Mouse (Mus musculus) limb, embryonic 15.5 days (tissue): ENCODE data around the gene Lztr1. TPM values are rescaled to one million over a fixed set of nuclear protein-coding genes. Genes with fewer than 3 reads are reported as not detected.
A peak's percentile ranks its signal among the peaks of the same experiment; 100 is the strongest.

ENCODE experiments used
- ATAC-seq: fragments of 200-750 bp; cut with Nextera tagmentation; 2 replicates; pipeline ENCODE4 v1.8.0; 2017; ENCODE audit warnings: low read depth, moderate TSS enrichment; ENCODE audit not compliant: insufficient number of reproducible peaks, low FRiP score, low TSS enrichment
- H3K27ac ChIP-seq: fragments of 300-500 bp; sonication (generic); 2 replicates; pipeline ENCODE4 v1.5.1; 2015; ENCODE audit warnings: moderate library complexity, mild to moderate bottlenecking, inconsistent platforms
- H3K27me3 ChIP-seq: fragments of 300-500 bp; sonication (generic); 2 replicates; pipeline ENCODE4 v1.6.1; 2015; ENCODE audit warnings: inconsistent platforms
- H3K36me3 ChIP-seq: fragments of 300-500 bp; sonication (generic); 2 replicates; pipeline ENCODE4 v1.6.1; 2015; ENCODE audit warnings: inconsistent platforms
- H3K4me1 ChIP-seq: fragments of 300-500 bp; sonication (generic); 2 replicates; pipeline ENCODE4 v1.6.1; 2015; ENCODE audit warnings: inconsistent platforms
- H3K4me2 ChIP-seq: fragments of 300-500 bp; sonication (generic); 2 replicates; pipeline ENCODE4 v1.6.1; 2015; ENCODE audit warnings: mild to moderate bottlenecking, inconsistent platforms
- H3K4me3 ChIP-seq: fragments of 300-500 bp; sonication (generic); 2 replicates; pipeline ENCODE4 v1.5.1; 2015; ENCODE audit warnings: mild to moderate bottlenecking, inconsistent platforms
- H3K9ac ChIP-seq: fragments of 300-500 bp; sonication (generic); 2 replicates; pipeline ENCODE4 v1.6.1; 2015; ENCODE audit warnings: inconsistent platforms
- H3K9me3 ChIP-seq: fragments of 300-500 bp; sonication (generic); 2 replicates; pipeline ENCODE4 v1.6.1; 2016; ENCODE audit warnings: inconsistent platforms
- WGBS: fragments of 180-500 bp; shearing (Covaris S2); methylation state at CpG from one replicate; pipeline ENCODE4 v1.1.7; 2015; 5-methylcytosine and 5-hydroxymethylcytosine counted together
- polyA plus RNA-seq: library from polyadenylated mRNA; unstranded; fragments of >200 nt; fragmentation: Nextera tagmentation; extraction: Ambion mirVana; gene quantifications from 2 replicates; pipeline ENCODE4 v1.2.1, GENCODE M21; 2015

Gene Lztr1
- polyA plus RNA-seq = 84.2 and 97.8 TPM in 2 replicates

DNA sequence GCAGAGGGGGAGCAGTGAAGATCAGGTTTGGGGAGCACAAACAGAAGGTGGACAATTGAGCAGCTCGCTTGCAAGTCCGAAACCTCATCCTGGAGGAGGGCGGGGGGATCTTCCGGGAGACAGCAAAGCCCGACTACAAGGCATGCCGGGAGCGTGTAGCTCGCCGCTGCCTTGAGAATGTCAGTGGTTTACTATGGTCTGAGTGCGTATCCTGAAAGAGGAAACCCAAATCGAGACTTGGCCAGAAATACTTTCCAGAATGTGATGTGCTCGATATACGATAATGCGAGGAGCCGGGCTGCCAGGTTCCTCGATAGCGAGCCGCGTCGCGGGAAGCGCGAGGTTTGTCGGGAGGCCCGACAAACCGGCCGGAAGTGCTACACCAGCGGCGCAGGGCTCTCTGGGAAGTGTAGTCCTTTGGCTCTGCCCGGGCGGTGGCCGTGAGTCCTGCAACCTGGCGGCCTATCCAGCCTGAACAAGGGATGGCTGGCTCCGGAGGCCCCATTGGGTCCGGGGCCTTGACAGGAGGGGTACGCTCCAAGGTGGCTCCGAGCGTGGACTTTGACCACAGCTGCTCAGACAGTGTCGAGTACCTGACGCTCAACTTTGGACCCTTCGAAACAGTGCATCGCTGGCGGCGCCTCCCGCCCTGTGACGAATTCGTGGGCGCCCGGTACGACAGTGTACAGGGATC is at the start of gene Lztr1:
TSS of gene Lztr1 (plus strand) at position 143 of the 694 bp plus-strand sequence.
- WGBS = under 1% methylated on average over 50 of the region's 50 CpGs
- peak; percentile 93 for ATAC-seq
- H3K9me3 ChIP-seq = no peaks in the 10 kb centered on the region
- peak within 1 kb of the TSS; percentile 72 for H3K4me2 ChIP-seq
- peak within 1 kb of the TSS; percentile 64 for H3K9ac ChIP-seq
- H3K27ac ChIP-seq = peak within 1 kb of the TSS; percentile 92
- H3K27me3 ChIP-seq = no peaks in the 10 kb centered on the region
- peaks cover 31% of the 10 kb centered on the region for H3K36me3 ChIP-seq
- peak within 1 kb of the TSS; percentile 67 for H3K4me3 ChIP-seq
- H3K4me1 ChIP-seq = peaks cover 13% of the 10 kb centered on the region

DNA sequence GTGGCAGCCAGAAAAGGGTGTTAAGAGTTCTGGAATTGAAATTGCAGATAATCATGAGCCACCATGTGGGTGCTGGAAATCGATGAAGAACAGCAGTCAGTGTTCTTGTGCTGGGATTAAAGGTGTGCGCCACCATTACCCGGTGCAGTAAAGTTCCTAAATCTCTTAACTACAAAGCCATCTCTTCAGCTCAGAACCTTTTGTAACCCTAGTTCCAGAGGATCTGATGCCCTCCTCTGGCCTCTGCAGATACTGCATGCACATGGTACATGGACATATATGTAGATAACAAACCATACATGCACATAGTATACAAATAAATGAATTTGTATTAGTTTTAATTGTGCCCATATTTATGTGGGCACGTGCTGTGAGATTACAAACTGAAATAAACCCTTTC is 48.2 kb upstream of the Lztr1 start:
- ATAC-seq = no peak
- Histone ChIP-seq H3K27me3 (no peaks in the 10 kb centered on the region), H3K4me1 (peaks cover 12% of the 10 kb centered on the region; the same call in 1 of the 2 replicates), H3K9me3 (no peaks in the 10 kb centered on the region), H3K4me3 (no peak overlapping the region), H3K27ac (no peak overlapping the region), H3K36me3 (peaks cover 32% of the 10 kb centered on the region), H3K9ac (no peak overlapping the region), H3K4me2 (no peak overlapping the region)
- 87% methylated on average over 4 of the region's 4 CpGs for WGBS

DNA sequence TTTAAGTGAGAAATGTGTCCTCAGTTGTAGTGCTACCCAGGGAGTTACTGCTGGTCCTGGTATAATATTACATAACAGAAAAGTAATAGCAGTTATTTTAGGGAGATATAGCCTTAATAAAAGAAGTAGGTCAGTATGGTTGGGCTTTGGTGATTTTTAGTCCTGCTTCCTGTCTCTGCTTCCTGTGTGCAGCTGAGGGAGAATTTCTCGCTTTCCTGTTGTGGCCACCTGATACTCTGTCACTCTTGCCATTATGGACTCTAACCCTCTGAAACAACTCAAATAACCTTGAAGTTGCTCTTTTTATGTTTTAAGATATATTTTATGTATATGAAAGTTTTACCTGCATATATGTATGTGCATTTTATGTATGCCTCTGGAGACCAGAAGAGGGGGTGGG is 46.9 kb upstream of the Lztr1 start:
- H3K9ac ChIP-seq = no peak overlapping the region
- H3K27me3 ChIP-seq = no peaks in the 10 kb centered on the region
- no peaks in the 10 kb centered on the region for H3K9me3 ChIP-seq
- H3K4me1 ChIP-seq = peaks cover 5% of the 10 kb centered on the region; the same call in 1 of the 2 replicates
- H3K27ac ChIP-seq = no peak overlapping the region
- H3K4me3 ChIP-seq = no peak overlapping the region
- no peak for ATAC-seq
- H3K4me2 ChIP-seq = no peak overlapping the region
- WGBS = 83% methylated on average over 1 of the region's 1 CpGs
- peaks cover 24% of the 10 kb centered on the region for H3K36me3 ChIP-seq

DNA sequence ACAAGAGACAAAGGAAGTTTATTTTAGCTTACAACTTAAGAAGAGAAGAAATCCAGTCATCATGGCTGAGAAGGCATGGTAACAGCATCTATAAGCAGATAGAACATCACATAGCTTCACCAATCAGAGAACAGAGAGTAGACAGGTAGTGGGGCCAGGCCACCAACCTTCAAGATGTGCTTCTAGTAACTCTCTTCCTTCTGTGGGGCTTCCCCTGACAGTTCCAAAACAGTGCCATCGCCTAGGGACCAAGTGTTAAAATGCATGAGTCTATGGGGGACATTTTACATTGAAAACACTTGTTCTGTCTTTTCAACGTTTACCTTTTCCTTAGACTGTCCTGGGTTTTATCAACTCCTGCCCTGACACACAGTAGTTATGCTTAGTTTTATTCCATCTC is 45.3 kb upstream of the Lztr1 start:
- H3K36me3 ChIP-seq = peaks cover 17% of the 10 kb centered on the region
- ATAC-seq = no peak
- WGBS = 83% methylated on average over 2 of the region's 2 CpGs

DNA sequence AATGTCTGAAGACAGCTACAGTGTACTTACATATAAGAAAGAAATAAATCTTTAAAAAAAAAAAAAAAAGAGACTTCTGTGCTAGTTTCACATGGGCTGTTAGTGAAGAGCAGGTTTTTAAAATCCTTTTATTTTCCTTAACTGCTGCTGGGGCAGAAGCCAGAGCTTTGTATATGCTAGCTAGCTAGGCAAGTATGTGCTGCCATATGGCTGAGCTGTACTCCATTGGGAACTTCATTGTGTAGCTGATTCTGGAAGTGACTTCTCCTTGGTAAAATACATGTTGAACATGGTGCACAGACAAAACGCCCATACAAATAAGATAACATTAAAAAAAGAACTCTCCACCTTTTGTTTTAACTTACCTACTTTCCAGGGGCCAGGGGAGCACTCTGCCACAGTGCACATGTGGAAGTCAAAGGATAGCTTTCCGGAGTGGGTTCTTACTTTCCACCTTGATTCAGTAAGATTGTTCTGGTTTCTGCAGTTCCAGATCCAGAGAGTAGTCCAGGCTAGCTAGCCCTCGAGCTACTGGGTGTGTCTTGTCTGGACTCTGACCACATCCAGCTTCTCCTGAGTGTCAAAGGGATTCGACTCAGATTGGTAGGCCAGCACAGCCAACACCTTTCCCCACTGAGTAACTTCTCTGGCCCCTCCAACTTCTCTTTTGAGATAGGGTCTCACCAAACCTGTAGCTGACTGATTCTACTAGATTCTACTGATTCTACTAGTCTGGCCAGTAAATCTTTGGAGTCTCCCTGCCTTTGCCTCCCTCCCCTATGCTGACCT is 41.4 kb upstream of the Lztr1 start:
- H3K4me2 ChIP-seq = no peak overlapping the region
- H3K4me1 ChIP-seq = no peaks in the 10 kb centered on the region
- H3K9me3 ChIP-seq = no peaks in the 10 kb centered on the region
- peaks cover 20% of the 10 kb centered on the region for H3K36me3 ChIP-seq
- no peak overlapping the region for H3K4me3 ChIP-seq
- H3K27ac ChIP-seq = no peak overlapping the region
- 84% methylated on average over 4 of the region's 4 CpGs for WGBS
- H3K27me3 ChIP-seq = no peaks in the 10 kb centered on the region
- ATAC-seq = no peak
- no peak overlapping the region for H3K9ac ChIP-seq

More for the DNA sequence above, 45.3 kb upstream of the Lztr1 start:
- H3K27me3 ChIP-seq = no peaks in the 10 kb centered on the region
- no peak overlapping the region for H3K9ac ChIP-seq
- no peak overlapping the region for H3K4me3 ChIP-seq
- H3K9me3 ChIP-seq = no peaks in the 10 kb centered on the region
- H3K4me2 ChIP-seq = no peak overlapping the region
- no peak overlapping the region for H3K27ac ChIP-seq
- H3K4me1 ChIP-seq = no peaks in the 10 kb centered on the region

DNA sequence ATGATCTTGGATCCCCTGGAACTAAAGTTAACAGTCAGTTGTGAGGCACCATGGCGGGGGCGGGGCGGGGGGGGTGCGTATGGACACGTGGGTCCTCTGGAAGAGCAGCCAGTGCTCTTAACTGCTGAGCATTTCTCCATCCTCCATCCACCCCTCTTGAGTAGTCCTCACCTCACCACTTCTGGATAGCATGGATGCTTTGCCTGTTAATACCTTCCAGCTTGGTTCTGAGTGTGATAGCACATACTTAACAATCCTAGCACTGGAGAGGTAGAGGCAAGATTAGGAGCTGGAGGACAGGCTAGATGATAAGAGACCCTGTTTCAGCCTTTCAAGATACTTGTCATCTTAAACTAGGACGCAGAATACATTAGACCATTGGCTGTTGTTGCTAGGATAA is 36.0 kb upstream of the Lztr1 start:
- Histone ChIP-seq H3K27ac (no peak overlapping the region), H3K27me3 (no peaks in the 10 kb centered on the region), H3K4me2 (no peak overlapping the region), H3K9ac (no peak overlapping the region), H3K9me3 (no peaks in the 10 kb centered on the region), H3K36me3 (peaks cover 32% of the 10 kb centered on the region), H3K4me1 (no peaks in the 10 kb centered on the region), H3K4me3 (no peak overlapping the region)
- no peak for ATAC-seq
- WGBS = 90% methylated on average over 6 of the region's 6 CpGs

DNA sequence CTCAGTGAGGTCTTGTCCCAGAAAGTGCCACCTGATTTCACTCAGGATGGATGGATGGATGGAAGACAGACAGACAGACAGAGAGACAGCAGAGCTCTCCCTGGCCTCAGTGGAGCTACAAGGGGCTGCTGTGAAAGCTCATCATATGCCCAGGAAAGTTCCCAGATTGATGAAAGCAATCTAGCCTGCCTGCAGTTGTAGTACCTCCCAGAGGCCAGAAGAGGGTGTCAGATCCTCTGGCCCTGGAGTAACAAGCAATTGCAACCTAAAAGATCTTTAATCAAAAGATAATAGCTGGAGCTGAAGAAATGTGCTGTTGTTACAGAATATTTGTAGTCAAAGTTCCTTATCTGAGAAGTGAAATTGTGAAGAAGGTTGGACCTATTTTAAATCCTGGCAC is 34.4 kb upstream of the Lztr1 start:
- Histone ChIP-seq H3K4me3 (no peak overlapping the region), H3K27ac (no peak overlapping the region), H3K27me3 (no peaks in the 10 kb centered on the region), H3K9ac (no peak overlapping the region), H3K4me1 (no peaks in the 10 kb centered on the region), H3K4me2 (no peak overlapping the region), H3K36me3 (peaks cover 31% of the 10 kb centered on the region), H3K9me3 (no peaks in the 10 kb centered on the region)
- no peak for ATAC-seq

DNA sequence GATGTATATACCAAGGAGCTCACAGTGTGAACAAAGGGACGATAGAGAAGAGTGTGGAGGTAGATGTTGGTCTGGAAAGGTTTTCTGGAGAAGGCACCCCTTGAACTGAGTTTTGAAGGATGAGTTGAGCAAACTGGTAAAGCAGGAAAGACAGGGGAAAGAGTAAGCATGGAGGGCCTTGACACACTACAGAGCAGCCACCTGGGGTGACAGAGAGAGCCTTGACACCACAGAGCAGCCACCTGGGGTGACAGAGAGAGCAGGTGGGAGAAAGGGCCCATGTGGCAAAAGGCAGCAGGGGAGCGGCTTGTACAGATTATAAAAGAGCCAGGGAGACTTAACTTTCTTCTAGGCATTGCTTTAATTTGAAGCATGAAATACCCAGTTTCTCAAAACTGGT is 33.7 kb upstream of the Lztr1 start:
- Histone ChIP-seq H3K4me2 (no peak overlapping the region), H3K9ac (no peak overlapping the region), H3K36me3 (peaks cover 26% of the 10 kb centered on the region), H3K27ac (no peak overlapping the region), H3K9me3 (no peaks in the 10 kb centered on the region), H3K27me3 (no peaks in the 10 kb centered on the region), H3K4me3 (no peak overlapping the region), H3K4me1 (no peaks in the 10 kb centered on the region)
- WGBS = 77% methylated on average over 2 of the region's 2 CpGs
- no peak for ATAC-seq

DNA sequence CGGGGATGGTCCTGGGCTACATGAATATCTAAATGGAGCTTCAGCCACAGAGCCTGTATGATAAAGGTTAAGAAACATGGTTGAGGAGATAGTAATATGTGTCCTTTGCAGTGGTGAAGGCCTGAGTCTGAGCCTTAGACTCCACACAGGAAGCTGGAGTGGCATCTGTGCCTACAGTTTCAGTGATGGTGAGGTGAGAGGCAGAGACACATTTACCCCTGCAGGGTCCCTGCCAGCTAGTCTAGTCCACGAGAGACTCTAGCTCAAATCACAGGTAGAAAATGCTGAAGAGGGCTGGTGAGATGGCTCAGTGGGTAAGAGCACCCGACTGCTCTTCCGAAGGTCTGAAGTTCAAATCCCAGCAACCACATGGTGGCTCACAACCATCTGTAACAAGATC is 33.2 kb upstream of the Lztr1 start:
- no peak overlapping the region for H3K4me3 ChIP-seq
- no peaks in the 10 kb centered on the region for H3K9me3 ChIP-seq
- H3K9ac ChIP-seq = no peak overlapping the region
- WGBS = 89% methylated on average over 4 of the region's 4 CpGs
- H3K36me3 ChIP-seq = peaks cover 21% of the 10 kb centered on the region
- ATAC-seq = no peak
- no peak overlapping the region for H3K27ac ChIP-seq
- no peaks in the 10 kb centered on the region for H3K27me3 ChIP-seq
- H3K4me1 ChIP-seq = no peaks in the 10 kb centered on the region
- no peak overlapping the region for H3K4me2 ChIP-seq

DNA sequence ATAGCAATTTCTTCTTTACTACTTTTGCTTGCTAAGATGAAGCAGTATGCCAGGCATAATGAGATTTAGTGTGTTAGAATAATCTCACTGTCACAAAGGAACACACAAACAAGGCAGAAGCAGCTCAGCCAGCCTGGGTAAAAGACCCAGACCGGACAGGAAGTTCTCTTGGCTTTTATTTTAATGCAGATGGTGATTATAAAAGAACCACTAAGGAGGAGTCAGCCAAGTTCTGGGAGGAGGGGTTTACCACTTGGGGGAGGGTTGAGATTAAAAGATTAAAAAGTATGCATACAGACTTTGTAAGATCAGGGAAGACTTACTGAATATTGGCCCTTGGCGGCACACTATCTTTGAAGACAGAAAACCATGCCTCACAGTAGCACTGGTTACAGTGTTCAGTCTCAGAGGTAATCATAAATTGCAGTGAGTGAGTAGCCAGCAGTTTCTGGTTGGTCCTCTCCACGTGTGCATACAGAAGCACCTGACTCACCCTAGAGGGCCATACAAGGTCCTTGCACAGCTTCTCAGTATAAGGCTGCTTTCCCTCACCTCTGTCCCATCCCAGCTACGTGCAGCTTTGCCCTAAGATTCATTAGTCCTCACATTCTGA is 30.1 kb upstream of the Lztr1 start:
- Histone ChIP-seq H3K9me3 (no peaks in the 10 kb centered on the region), H3K27me3 (no peaks in the 10 kb centered on the region), H3K4me2 (no peak overlapping the region), H3K9ac (no peak overlapping the region), H3K36me3 (peaks cover 18% of the 10 kb centered on the region), H3K4me1 (no peaks in the 10 kb centered on the region), H3K27ac (no peak overlapping the region), H3K4me3 (no peak overlapping the region)
- ATAC-seq = no peak
- WGBS = 81% methylated on average over 4 of the region's 4 CpGs

DNA sequence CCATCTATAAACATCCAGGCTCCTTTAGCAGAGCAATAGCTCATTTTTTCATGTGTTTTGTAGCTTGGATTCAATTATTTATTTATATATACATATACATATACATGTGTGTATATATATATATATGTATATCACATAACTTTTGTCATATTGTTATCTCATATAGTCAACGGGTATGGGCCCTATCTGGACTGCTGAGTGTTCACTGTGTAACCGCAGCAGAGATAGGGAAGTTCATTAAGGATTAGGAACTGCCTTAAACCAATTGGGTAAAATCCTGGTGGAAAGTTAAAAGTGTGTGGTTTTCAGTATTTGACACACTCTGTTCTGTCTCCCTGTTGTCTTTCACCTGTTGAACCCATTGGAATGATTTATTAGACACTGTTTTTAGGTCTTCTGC is 27.0 kb upstream of the Lztr1 start:
- Histone ChIP-seq H3K27ac (no peak overlapping the region), H3K9ac (no peak overlapping the region), H3K9me3 (no peaks in the 10 kb centered on the region), H3K4me1 (no peaks in the 10 kb centered on the region), H3K4me2 (no peak overlapping the region), H3K27me3 (no peaks in the 10 kb centered on the region), H3K4me3 (no peak overlapping the region), H3K36me3 (peaks cover 41% of the 10 kb centered on the region)
- no peak for ATAC-seq
- 91% methylated on average over 2 of the region's 2 CpGs for WGBS

DNA sequence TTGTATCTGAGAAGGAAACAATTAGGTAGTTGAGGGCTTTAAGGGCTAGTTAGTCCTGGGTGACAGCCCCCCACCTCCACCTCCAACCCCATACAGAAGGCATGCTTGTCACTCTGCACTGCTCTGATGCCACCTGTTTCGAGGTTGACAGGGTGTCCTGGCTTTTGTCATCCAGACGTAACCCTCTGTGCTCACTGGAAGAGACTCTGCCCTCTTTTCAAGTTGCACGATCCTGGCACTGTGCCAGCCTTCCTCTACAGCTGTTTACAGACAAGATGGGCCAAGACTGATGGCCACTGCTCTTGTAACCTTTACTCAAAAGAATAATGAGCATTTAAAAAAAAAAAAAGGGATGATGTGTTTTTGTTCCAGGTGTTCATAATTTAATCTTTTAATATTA is 22.0 kb upstream of the Lztr1 start:
- H3K27me3 ChIP-seq = peaks cover 24% of the 10 kb centered on the region
- H3K36me3 ChIP-seq = peaks cover 46% of the 10 kb centered on the region
- no peak overlapping the region for H3K9ac ChIP-seq
- H3K4me3 ChIP-seq = no peak overlapping the region
- no peak overlapping the region for H3K27ac ChIP-seq
- H3K4me1 ChIP-seq = peaks cover 14% of the 10 kb centered on the region
- no peak for ATAC-seq
- no peaks in the 10 kb centered on the region for H3K9me3 ChIP-seq
- 32% methylated on average over 3 of the region's 3 CpGs for whole genome bisulfite sequencing
- H3K4me2 ChIP-seq = no peak overlapping the region
